Mouse (Mus musculus) lung, adult 2 months (tissue): Measurements from ENCODE around the gene Myl4.

ENCODE experiments used
- CTCF ChIP-seq: fragments of 200-500 bp; IDR thresholded peaks from 2 replicates; pipeline ENCODE4 v1.5.1; 2011; ENCODE audit warnings: mild to moderate bottlenecking, low read length, control low read depth; ENCODE audit not compliant: insufficient read depth
- POLR2A ChIP-seq: fragments of 200-500 bp; IDR thresholded peaks from 2 replicates; pipeline ENCODE4 v1.6.1; 2011; ENCODE audit warnings: low read depth, mild to moderate bottlenecking, control low read depth, low read length, borderline replicate concordance; ENCODE audit errors: extremely low read depth

DNA sequence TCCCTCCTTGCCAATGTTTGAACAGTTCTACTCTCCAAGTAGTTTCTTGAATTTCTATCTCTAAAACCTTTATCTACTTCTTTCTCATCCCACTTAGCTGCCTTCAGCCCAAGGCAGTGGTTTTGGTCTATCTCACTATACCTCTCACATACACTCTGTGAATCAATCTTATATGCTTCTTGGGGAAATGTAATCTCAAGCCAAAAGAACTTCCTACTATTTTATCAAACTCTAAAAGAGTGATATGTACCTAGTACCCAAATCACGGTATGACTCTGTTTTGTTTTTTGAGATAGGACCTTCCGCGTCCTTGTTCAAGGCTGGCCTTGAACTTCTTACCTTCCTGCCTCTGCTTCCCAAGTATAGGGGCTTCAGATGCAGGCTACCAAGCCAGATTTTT, 3.0 kb upstream of the Myl4 start:
- no peak for TF ChIP-seq CTCF
- TF ChIP-seq POLR2A: no peak
